Mouse (Mus musculus) liver, embryonic 11.5 days (tissue): ENCODE results near the gene Gars. TPM values are rescaled to one million over a fixed set of nuclear protein-coding genes. Genes with fewer than 3 reads are reported as not detected.

Experiments
- ATAC-seq: fragments of 200-750 bp; cut with Nextera tagmentation; replicated peaks from 2 replicates; pipeline ENCODE4 v1.8.0; 2017; ENCODE audit warnings: moderate number of reproducible peaks, mild to moderate bottlenecking, moderate TSS enrichment, moderate library complexity; ENCODE audit not compliant: low FRiP score
- DNase-seq: peaks from one replicate; pipeline ENCODE4 v3.0.0-alpha.2; 2017; ENCODE audit warnings: low spot score
- H3K27ac ChIP-seq: fragments of 300-500 bp; sonication (generic); 2 replicates; pipeline ENCODE4 v1.5.1; 2014; ENCODE audit warnings: mild to moderate bottlenecking, low read depth, low read length, control low read depth
- H3K27me3 ChIP-seq: fragments of 300-500 bp; sonication (generic); replicated peaks from 2 replicates; pipeline ENCODE4 v1.6.1; 2014; ENCODE audit warnings: low read length, mixed read lengths; ENCODE audit not compliant: control insufficient read depth, insufficient read depth
- H3K36me3 ChIP-seq: fragments of 300-500 bp; sonication (generic); 2 replicates; pipeline ENCODE4 v1.6.1; 2014; ENCODE audit warnings: mild to moderate bottlenecking, low read length, moderate library complexity, mixed read lengths; ENCODE audit not compliant: control insufficient read depth, insufficient read depth
- H3K4me1 ChIP-seq: fragments of 300-500 bp; sonication (generic); replicated peaks from 2 replicates; pipeline ENCODE4 v1.6.1; 2014; ENCODE audit warnings: low read length, mixed read lengths; ENCODE audit not compliant: control insufficient read depth, insufficient read depth
- H3K4me2 ChIP-seq: fragments of 300-500 bp; sonication (generic); 2 replicates; pipeline ENCODE4 v1.6.1; 2014; ENCODE audit warnings: mild to moderate bottlenecking, control low read depth, moderate library complexity
- H3K4me3 ChIP-seq: fragments of 300-500 bp; sonication (generic); 2 replicates; pipeline ENCODE4 v1.5.1; 2014; ENCODE audit warnings: low read depth, low read length, control low read depth
- H3K9ac ChIP-seq: fragments of 300-500 bp; sonication (generic); 2 replicates; pipeline ENCODE4 v1.6.1; 2014; ENCODE audit warnings: low read depth, low read length, control low read depth
- H3K9me3 ChIP-seq: fragments of 300-500 bp; sonication (generic); 2 replicates; pipeline ENCODE4 v1.6.1; 2016; ENCODE audit warnings: low read length, inconsistent platforms, mixed read lengths; ENCODE audit not compliant: control insufficient read depth
- polyA plus RNA-seq: library from polyadenylated mRNA; unstranded; fragments of >200 nt; fragmentation: Nextera tagmentation; extraction: Ambion mirVana; gene quantifications from 2 replicates; pipeline ENCODE4 v1.2.1, GENCODE M21; 2014

Gene Gars
- polyA plus RNA-seq, 1 experiment from 2014 or later = 253 TPM

DNA sequence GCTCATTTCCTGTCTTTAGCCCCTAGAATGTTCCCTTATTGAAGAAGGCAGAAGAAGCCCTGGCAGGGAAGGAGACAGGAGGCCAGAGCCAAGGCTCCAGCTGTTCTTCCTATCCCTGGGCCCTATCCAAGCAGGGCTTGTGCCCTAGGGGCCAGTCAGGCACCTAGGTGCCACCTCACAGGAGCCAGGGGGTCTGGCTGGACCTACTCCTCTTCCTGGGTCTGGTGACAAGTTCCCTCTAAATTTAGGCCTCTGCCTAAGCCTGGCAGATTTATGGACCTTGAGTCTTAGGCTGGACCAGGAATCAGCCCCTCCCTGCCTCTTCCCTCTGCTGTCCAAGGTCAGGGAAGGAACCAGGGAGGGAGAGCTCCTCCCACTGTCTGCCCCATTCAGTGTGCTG, 90.6 kb downstream of the Gars start:
- H3K4me3 ChIP-seq = no peak overlapping the region
- ATAC-seq = no peak
- no peak for DNase-seq
- no peaks in the 10 kb centered on the region for H3K4me1 ChIP-seq
- no peaks in the 10 kb centered on the region for H3K9me3 ChIP-seq
- no peak overlapping the region for H3K4me2 ChIP-seq
- 0 out of 2 replicates have a peak, but pooled peaks cover 2% of the 10 kb centered on the region for H3K27me3 ChIP-seq
- H3K36me3 ChIP-seq = no peaks in the 10 kb centered on the region
- no peak overlapping the region for H3K27ac ChIP-seq
- H3K9ac ChIP-seq = no peak overlapping the region

Other genes starting within 250 kb of the Gars start
- 3.9 and 4.1 TPM in 2 replicates for gene Znrf2, start 221.1 kb upstream of the Gars start, polyA plus RNA-seq
- gene Nod1, start 65.4 kb upstream of the Gars start, polyA plus RNA-seq = 2.1 and 2.9 TPM in 2 replicates
- 11.8 TPM in 2 replicates for gene Ggct, start 45.1 kb upstream of the Gars start, polyA plus RNA-seq
- 0.95 and 1.0 TPM in 2 replicates for gene Crhr2, start 95.0 kb downstream of the Gars start, polyA plus RNA-seq
- 0.58 and 1.0 TPM in 2 replicates for gene Inmt, start 137.0 kb downstream of the Gars start, polyA plus RNA-seq
- gene Mindy4, start 165.4 kb downstream of the Gars start, polyA plus RNA-seq = 5.6 and 6.9 TPM in 2 replicates